Mouse (Mus musculus): Measurements from ENCODE around the gene Hnrnph1.

Hnrnph1 gene

GRCm38 (mm10) chr11:50373086-50373485 lies 3.7 kb upstream of the Hnrnph1 start:
- no peak for DNase-seq (ENCODE audit: low read depth, low spot score)

DNA sequence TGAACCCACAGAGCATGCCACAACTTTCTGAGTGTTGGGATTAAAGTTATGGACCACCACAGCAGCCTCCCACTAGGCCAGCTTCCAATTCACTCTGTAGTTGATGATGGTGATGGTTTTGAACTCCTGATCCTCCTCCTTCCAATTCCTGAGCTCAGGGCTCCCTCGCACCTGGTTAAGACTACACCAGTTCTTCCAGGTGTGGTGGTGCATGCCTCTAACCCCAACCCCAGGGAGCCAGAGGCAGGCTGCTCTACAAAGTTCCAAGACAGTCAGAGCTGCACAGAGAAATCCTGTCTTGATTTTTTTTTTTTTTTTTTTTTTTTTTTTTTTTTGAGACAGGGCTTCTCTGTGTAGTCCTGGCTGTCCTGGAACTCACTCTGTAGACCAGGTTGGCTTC lies 3.2 kb upstream of the Hnrnph1 start:
- DNase-seq (ENCODE audit: low read depth, low spot score), result no peak

GRCm38 (mm10) chr11:50374286-50375015 lies 2.3 kb upstream of the Hnrnph1 start:
- no peak for DNase-seq (ENCODE audit: low read depth, low spot score)

DNA sequence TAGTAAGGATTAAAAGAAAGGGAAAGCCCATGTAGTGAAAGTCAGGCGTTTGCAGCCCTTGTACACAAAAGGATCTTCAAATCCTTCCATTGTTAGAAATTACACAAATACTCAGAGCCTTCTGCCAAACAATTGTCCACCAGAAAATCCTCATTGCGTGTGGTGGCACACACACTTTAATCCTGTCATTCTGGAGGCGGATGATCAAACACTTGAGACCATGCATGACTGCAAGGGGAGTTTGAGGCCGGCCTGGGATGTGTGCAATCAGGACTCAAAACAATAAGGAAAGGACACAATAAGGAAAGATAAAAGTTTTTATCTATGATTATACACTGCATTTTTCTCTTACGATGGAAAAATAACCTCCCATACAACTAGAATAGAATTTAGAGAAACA lies 1.4 kb upstream of the Hnrnph1 start:
- no peak for DNase-seq (ENCODE audit: low read depth, low spot score)

DNA sequence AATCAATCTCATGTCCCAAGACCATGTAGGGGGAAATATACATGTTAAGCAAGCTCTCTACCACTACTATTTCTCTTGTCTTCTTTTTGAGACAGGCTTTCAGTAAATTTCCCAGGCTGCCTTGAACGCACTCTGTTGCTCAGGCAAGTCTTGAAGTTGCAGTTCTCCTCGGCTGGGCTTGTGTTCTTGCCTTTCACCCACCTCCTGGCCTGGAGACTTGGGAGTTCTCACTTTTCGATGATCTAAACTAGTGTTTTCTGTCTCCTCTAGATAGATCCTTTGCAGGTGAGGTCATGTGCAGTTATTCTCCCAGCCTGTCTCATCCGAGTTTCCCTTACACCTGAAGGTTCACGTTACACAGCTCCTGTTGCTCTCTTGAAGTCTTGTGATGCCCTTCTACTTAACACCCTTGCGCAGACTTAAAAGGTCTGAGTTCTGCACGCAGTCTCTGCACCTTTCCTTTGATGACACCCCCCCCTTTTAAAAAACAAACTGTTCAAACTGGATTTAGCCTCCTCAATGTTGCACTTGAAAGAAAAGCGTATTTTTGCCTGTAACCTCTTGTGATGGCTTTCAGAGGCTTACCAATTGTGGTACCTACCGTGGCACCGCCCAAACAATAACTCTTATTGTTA lies 517 bp upstream of the Hnrnph1 start:
- no peak for DNase-seq (ENCODE audit: low read depth, low spot score)

DNA sequence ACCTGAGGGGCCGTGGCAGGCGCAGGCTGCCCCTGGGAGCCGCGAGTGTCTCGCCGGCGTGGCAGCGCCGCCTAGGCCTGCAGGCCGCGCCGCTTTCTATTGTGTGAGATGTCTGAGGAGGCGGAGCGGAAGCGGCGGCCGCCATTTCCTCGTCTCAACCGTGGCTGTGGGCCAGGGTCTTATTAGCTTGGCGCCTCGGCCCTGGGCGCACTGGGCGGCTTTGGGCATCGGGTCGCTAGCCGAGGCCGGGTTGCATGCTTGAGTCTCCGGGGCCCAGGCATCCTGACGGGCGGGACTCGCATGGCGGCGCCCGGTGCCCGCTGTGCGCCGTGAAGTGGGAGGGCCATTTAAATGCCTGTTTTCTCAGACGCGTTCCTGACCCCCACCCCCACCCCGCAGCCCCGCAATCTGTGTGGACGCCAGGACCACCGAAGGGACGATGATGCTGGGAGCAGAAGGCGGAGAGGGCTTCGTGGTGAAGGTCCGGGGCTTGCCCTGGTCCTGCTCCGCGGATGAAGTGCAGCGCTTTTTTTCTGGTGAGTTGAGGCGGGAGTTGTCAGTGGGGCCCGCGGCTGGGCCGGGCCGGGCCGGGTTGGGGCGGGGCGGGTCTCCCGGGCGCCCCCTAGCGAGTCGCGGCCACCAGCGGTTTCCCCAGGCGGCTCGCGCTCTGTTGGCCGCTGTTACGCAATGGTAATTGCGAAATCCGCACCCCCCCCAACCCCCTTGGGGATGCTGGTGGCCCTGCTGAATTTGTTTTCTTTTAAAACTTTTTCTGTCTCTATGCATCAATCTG lies 1.3 kb downstream of the Hnrnph1 start:
- no peak for DNase-seq (ENCODE audit: low read depth, low spot score)

GRCm38 (mm10) chr11:50379023-50379752 lies 2.4 kb downstream of the Hnrnph1 start:
- no peak for DNase-seq (ENCODE audit: low read depth, low spot score)

- DNase-seq (ENCODE audit: low read depth, low spot score), result no peak
Observed at GRCm38 (mm10) chr11:50381311-50381710, 4.5 kb downstream of the Hnrnph1 start.

GRCm38 (mm10) chr11:50387167-50387679 lies 10.4 kb downstream of the Hnrnph1 start:
- DNase-seq (ENCODE audit: low read depth, low spot score), result no peak

- DNase-seq (ENCODE audit: low read depth, low spot score), result no peak
Observed at GRCm38 (mm10) chr11:50387697-50388096, 10.9 kb downstream of the Hnrnph1 start.

DNA sequence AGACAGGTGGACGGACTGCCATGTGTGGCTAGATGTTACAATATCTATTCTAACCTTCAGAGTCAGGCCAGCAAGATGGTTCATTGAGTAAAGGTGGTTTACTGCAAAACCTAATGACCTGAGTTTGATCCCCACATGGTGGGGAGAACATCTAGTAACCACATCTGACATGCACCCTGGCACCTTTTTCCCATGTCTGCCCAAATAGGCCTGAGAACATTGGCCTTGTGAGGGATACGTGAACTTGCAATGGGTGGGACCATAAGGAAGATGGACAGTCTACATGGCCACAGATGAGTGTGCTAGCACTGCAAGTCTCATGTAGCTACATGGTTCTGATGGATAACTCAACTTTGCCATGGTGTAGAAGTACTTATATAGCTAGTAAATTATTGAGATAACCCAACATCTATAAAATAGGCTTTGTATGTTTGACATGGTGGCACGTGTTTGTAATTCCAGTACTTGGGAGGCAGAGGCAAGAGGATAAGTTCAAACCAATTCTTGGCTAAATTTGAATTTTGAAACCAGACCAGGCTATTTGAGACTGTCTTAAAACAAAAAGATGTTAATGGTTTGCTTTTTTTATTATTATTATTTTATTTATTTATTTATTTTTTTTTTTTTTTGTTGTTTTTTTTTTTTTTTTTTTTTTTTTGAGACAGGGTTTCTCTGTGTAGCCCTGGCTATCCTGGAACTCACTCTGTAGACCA lies 11.6 kb downstream of the Hnrnph1 start:
- DNase-seq (ENCODE audit: low read depth, low spot score), result no peak

DNA sequence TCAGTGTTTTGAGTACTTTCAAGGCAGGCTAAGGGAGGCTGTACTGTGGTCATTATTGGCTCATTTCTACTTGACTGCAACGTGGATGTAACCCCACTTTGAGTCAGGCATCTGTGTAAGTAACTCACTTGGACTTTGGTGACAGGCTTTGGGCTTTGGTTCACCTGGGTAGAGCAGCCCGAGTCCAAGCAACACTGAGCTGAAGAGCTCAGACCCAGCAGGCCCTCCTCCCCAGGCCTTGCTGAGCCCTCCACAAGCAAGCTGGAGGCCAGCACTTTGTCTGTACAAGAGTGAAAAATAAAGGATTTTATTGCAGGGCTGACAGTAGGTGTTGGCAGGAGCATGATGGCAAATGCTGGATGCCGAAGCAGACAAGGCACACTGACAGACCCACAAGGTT lies 12.2 kb downstream of the Hnrnph1 start:
- no peak for DNase-seq (ENCODE audit: low read depth, low spot score)

- no peak for DNase-seq (ENCODE audit: low read depth, low spot score)
Observed at GRCm38 (mm10) chr11:50389616-50390015, 12.8 kb downstream of the Hnrnph1 start.

- DNase-seq (ENCODE audit: low read depth, low spot score), result no peak
Observed at GRCm38 (mm10) chr11:50391272-50391960, 14.6 kb downstream of the Hnrnph1 start.

DNA sequence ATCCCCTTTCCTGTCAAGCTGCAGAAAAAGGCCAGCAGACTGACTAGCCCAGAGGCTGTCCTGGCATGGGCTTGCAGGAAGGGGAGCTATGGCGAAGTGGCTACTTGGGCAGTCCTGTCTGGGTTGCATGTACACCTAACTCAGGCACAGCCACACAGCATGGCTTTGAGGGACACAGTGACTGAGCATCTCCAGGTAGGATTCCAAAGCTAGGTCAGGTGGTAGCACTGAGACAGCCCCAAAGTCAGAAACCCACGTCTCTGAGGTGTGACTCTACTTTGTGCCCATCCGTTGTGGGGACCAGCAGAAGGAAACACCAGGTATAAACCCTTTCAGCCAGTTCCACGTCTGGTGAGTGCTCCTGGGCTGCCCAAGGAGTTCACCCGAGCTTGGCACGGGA lies 16.5 kb downstream of the Hnrnph1 start:
- no peak for DNase-seq (ENCODE audit: low read depth, low spot score)

GRCm38 (mm10) chr11:50394731-50395130 lies 17.9 kb downstream of the Hnrnph1 start:
- no peak for DNase-seq (ENCODE audit: low read depth, low spot score)

DNA sequence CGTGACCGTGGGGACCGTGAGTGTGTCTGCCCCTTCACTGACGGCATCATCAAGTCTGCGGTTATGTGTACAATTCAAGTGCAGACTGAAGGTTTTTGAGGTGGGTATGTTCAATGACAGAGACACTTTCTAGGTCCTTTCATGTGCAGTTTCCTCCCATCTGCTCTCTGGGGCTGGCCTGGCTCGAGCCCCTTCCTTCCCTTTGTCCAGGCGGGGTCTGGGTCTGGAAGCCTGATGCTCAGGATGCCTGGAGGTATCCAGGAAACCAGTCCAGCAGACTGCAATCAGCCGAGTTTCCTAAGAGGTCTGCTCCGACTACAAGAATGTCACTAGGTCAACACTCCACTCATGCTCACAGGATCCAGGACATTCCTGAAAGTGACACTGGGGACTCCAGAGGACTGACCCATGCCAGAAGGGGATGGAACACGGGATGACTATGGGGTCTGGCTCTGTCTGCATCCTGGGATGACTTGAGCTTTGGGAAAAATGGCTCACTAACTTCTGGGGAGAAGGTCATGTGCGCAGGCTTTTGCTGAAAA lies 20.0 kb downstream of the Hnrnph1 start:
- DNase-seq (ENCODE audit: low read depth, low spot score), result no peak

DNA sequence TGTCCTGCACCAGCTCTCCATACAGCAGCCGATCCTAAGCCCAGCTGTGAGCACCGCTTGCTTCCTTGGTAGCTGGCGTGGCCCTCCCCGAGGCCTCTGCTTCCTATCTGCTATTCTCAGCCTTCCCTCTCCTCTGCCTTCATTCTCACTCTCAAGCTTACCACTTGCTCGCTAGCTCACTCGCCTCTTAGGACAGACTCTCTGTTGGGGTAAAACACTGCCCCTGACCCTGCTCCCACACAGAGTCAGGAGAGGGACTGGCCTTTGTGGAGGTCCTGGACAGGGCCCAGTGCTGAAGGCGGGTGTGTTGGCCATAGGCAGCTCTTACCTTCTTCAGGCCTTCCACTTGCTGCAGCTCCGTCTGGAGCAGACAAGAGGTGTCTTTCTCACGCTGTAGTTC lies 20.5 kb downstream of the Hnrnph1 start:
- DNase-seq (ENCODE audit: low read depth, low spot score), result no peak

- no peak for DNase-seq (ENCODE audit: low read depth, low spot score)
Observed at GRCm38 (mm10) chr11:50398803-50399202, 22.0 kb downstream of the Hnrnph1 start.

GRCm38 (mm10) chr11:50402481-50402880 lies 25.7 kb downstream of the Hnrnph1 start:
- DNase-seq (ENCODE audit: low read depth, low spot score), result no peak
